8 mouse cellular contexts compared by ENCODE assay signal in genomic region chr11:35797751-35798494, GRCm38 (mm10). TPM values are rescaled to one million over a fixed set of nuclear protein-coding genes. Genes with fewer than 3 reads are reported as not detected.
DNase-seq lines count a peak whose midpoint lies in the region; ATAC-seq and TF ChIP-seq lines count a peak whose summit lies in the region.

No protein-coding gene starts in this region.

- TF ChIP-seq CTCF in lung, embryonic 14.5 days (IDR thresholded peaks at IDR 0.05; ENCODE audit: low read depth), result no peak
- TF ChIP-seq CTCF in cortical plate, adult 2 months (IDR thresholded peaks at IDR 0.05; ENCODE audit: extremely low read depth, insufficient read depth, low read length), result no peak

- 0 out of 2 replicates have a peak, but pooled peaks cover 3% of the 10 kb centered on the region for H3K4me1 ChIP-seq in lung, embryonic 14.5 days (ENCODE audit: insufficient read depth)
- H3K4me1 ChIP-seq in cortical plate, adult 2 months (ENCODE audit: control insufficient read depth, insufficient read depth, low read length), result no peaks in the 10 kb centered on the region
- peaks cover 12% of the 10 kb centered on the region for H3K4me1 ChIP-seq in hindbrain, embryonic 14.5 days (replicated peaks; ENCODE audit: control insufficient read depth, insufficient read depth, low read length)
- H3K4me1 ChIP-seq in liver, embryonic 12.5 days, result peaks cover 10% of the 10 kb centered on the region

- H3K4me3 ChIP-seq in lung, embryonic 14.5 days (ENCODE audit: low read depth, low read length), result peak overlapping the region; percentile 33
- peak overlapping the region; percentile 48 for H3K4me3 ChIP-seq in cortical plate, adult 2 months (ENCODE audit: insufficient read depth, low read length)
- H3K4me3 ChIP-seq in hindbrain, embryonic 14.5 days (replicated peaks; ENCODE audit: low read length), result peak overlapping the region; percentile 78
- H3K4me3 ChIP-seq in liver, embryonic 12.5 days, result peak overlapping the region; percentile 35

- TF ChIP-seq POLR2A in cortical plate, adult 2 months (IDR thresholded peaks at IDR 0.05; ENCODE audit: extremely low read depth, insufficient read depth, low read length), result 0 out of 2 replicates have a peak, but pooled peaks have one; percentile 28

- H3K9ac ChIP-seq in lung, embryonic 14.5 days, result no peak overlapping the region
- peak overlapping the region; percentile 81 for H3K9ac ChIP-seq in hindbrain, embryonic 14.5 days
- H3K9ac ChIP-seq in liver, embryonic 12.5 days, result no peak overlapping the region

- DNase-seq in lung, embryonic 14.5 days, result no peak
- DNase-seq in lung, postnatal 36 days, result no peak
- peak; percentile 47 for DNase-seq in hindbrain, embryonic 14.5 days (ENCODE audit: low spot score)
- peak; percentile 40 for DNase-seq in right cerebral cortex, postnatal 4 days
- DNase-seq in testis, postnatal 10 days (ENCODE audit: low spot score), result no peak
- DNase-seq in kidney, postnatal 25 days, result no peak

- no peak overlapping the region for H3K27ac ChIP-seq in lung, embryonic 14.5 days (ENCODE audit: low read depth)
- H3K27ac ChIP-seq in cortical plate, adult 2 months (ENCODE audit: insufficient read depth, low read length), result 0 out of 2 replicates have a peak overlapping the region, but pooled peaks have one; percentile 1
- peak overlapping the region; percentile 91 for H3K27ac ChIP-seq in hindbrain, embryonic 14.5 days
- no peak overlapping the region for H3K27ac ChIP-seq in liver, embryonic 12.5 days

- peaks cover 42% of the 10 kb centered on the region for H3K27me3 ChIP-seq in lung, embryonic 14.5 days (ENCODE audit: insufficient read depth, low read length)
- peaks cover 26% of the 10 kb centered on the region; the same call in 1 of the 2 replicates for H3K27me3 ChIP-seq in hindbrain, embryonic 14.5 days (ENCODE audit: control insufficient read depth, insufficient read depth, low read length)
- H3K27me3 ChIP-seq in liver, embryonic 12.5 days (replicated peaks), result peaks cover 73% of the 10 kb centered on the region

- peak overlapping the region; percentile 59 for H3K4me2 ChIP-seq in lung, embryonic 14.5 days
- H3K4me2 ChIP-seq in hindbrain, embryonic 14.5 days (replicated peaks), result peak overlapping the region; percentile 77
- H3K4me2 ChIP-seq in liver, embryonic 12.5 days, result peak overlapping the region; percentile 54

- no peak for ATAC-seq in lung, embryonic 14.5 days (ENCODE audit: insufficient read depth)
- ATAC-seq in hindbrain, embryonic 14.5 days (ENCODE audit: low FRiP score), result peak; percentile 67
- ATAC-seq in liver, embryonic 12.5 days, result no peak

- no peaks in the 10 kb centered on the region for H3K36me3 ChIP-seq in lung, embryonic 14.5 days (ENCODE audit: insufficient read depth)
- no peaks in the 10 kb centered on the region for H3K36me3 ChIP-seq in hindbrain, embryonic 14.5 days (replicated peaks; ENCODE audit: control insufficient read depth, insufficient read depth)
- no peaks in the 10 kb centered on the region for H3K36me3 ChIP-seq in liver, embryonic 12.5 days

- 3% methylated on average over 66 of the region's 86 CpGs for WGBS in lung, embryonic 14.5 days
- WGBS in hindbrain, embryonic 14.5 days, result 3% methylated on average over 77 of the region's 86 CpGs
- WGBS in liver, embryonic 12.5 days (ENCODE audit: insufficient replicate concordance), result 6% methylated on average over 85 of the region's 86 CpGs

- no peaks in the 10 kb centered on the region for H3K9me3 ChIP-seq in lung, embryonic 14.5 days (ENCODE audit: low read depth, low read length)
- H3K9me3 ChIP-seq in hindbrain, embryonic 14.5 days (ENCODE audit: control insufficient read depth, low read length), result no peaks in the 10 kb centered on the region
- no peaks in the 10 kb centered on the region for H3K9me3 ChIP-seq in liver, embryonic 12.5 days (replicated peaks)

RNA-seq across cellular contexts. Expression of gene Fbll1, which starts 0.8 kb away (rescaled TPM):
- polyA plus RNA-seq in lung, embryonic 14.5 days (2014; fragmentation: Nextera tagmentation; extraction: Ambion mirVana), result 0.12 TPM in 1 of 2 replicates, not detected in the other
- 60.3 and 66.9 TPM in 2 replicates for polyA plus RNA-seq in cortical plate, adult 2 months (2012; rRNA removed)
- polyA plus RNA-seq in hindbrain, embryonic 14.5 days (2014; fragmentation: Nextera tagmentation; extraction: Ambion mirVana), result 34.3 and 36.9 TPM in 2 replicates
- not detected in 2 replicates for polyA plus RNA-seq in liver, embryonic 12.5 days (2016; fragmentation: Nextera tagmentation; extraction: Ambion mirVana)

RNA-seq across cellular contexts. Expression of gene Pank3, which starts 28.6 kb away (rescaled TPM):
- 21.8 and 22.5 TPM in 2 replicates for polyA plus RNA-seq in lung, embryonic 14.5 days (2014; fragmentation: Nextera tagmentation; extraction: Ambion mirVana)
- polyA plus RNA-seq in cortical plate, adult 2 months (2012; rRNA removed), result 21.2 and 21.6 TPM in 2 replicates
- 36.3 and 38.1 TPM in 2 replicates for polyA plus RNA-seq in hindbrain, embryonic 14.5 days (2014; fragmentation: Nextera tagmentation; extraction: Ambion mirVana)
- polyA plus RNA-seq in liver, embryonic 12.5 days (2016; fragmentation: Nextera tagmentation; extraction: Ambion mirVana), result 7.6 and 8.2 TPM in 2 replicates

RNA-seq across cellular contexts. Expression of gene Rars, which starts 36.4 kb away (rescaled TPM):
- polyA plus RNA-seq in lung, embryonic 14.5 days (2014; fragmentation: Nextera tagmentation; extraction: Ambion mirVana), result 91.0 and 95.8 TPM in 2 replicates
- 38.1 and 39.9 TPM in 2 replicates for polyA plus RNA-seq in cortical plate, adult 2 months (2012; rRNA removed)
- polyA plus RNA-seq in hindbrain, embryonic 14.5 days (2014; fragmentation: Nextera tagmentation; extraction: Ambion mirVana), result 72.1 and 75.3 TPM in 2 replicates
- polyA plus RNA-seq in liver, embryonic 12.5 days (2016; fragmentation: Nextera tagmentation; extraction: Ambion mirVana), result 78.9 and 80.3 TPM in 2 replicates

Comparison
In these comparisons a context has a peak if more than half of its experiments do, and no peak if none do; other contexts are left out.
1. DNase-seq: peak in hindbrain, embryonic 14.5 days (single experiment) and right cerebral cortex, postnatal 4 days (single experiment); none in lung, embryonic 14.5 days (single experiment), lung, postnatal 36 days (single experiment), testis, postnatal 10 days (single experiment) and kidney, postnatal 25 days (0 of 2).
2. H3K27ac ChIP-seq: peak in cortical plate, adult 2 months (single experiment) and hindbrain, embryonic 14.5 days (single experiment); none in lung, embryonic 14.5 days (single experiment) and liver, embryonic 12.5 days (single experiment).
3. RNA of gene Fbll1, which starts 0.8 kb away (polyA plus RNA-seq): 60.3 to 66.9 TPM in cortical plate, adult 2 months and 34.3 to 36.9 TPM in hindbrain, embryonic 14.5 days; 0.12 TPM in lung, embryonic 14.5 days and not detected in liver, embryonic 12.5 days; every median in the first group is over 10 times any median in the second.
4. Peak in every context shown above with its lines, with median percentiles within 50 percentile points of each other: H3K4me2 ChIP-seq and H3K4me3 ChIP-seq.